Mouse (Mus musculus) splenic B cell, adult 2 months (primary cell): ENCODE results near the gene Rps15.
"Not testable (repeated sequence)": the region's sequence is repeated elsewhere in the genome, so short reads cannot be mapped to it uniquely, and the experiment has no call there.

Experiments used
- DNase-seq: peaks from one replicate; pipeline ENCODE4 v3.0.0-alpha.2; 2011; ENCODE audit warnings: low read depth, low spot score
- H3K27me3 ChIP-seq: 2 replicates; pipeline ENCODE4 v1.6.1; 2012; ENCODE audit warnings: mild to moderate bottlenecking, low read length, moderate library complexity, mixed read lengths; ENCODE audit not compliant: control insufficient read depth, poor library complexity, insufficient read depth, severe bottlenecking
- H3K36me3 ChIP-seq: 2 replicates; pipeline ENCODE4 v1.6.1; 2012; ENCODE audit warnings: mild to moderate bottlenecking, low read length, moderate library complexity, mixed read lengths; ENCODE audit not compliant: control insufficient read depth, poor library complexity, insufficient read depth, severe bottlenecking

Rps15 gene

GRCm38 (mm10) chr10:80292251-80293146 is at the start of gene Rps15:
TSS of gene Rps15 (plus strand) at chr10:80292453.
- peak; percentile 98 for DNase-seq
- Histone ChIP-seq H3K36me3 (peaks cover 10% of the 10 kb centered on the region), H3K27me3 (no peaks in the 10 kb centered on the region)

GRCm38 (mm10) chr10:80242607-80243006 is 49.6 kb upstream of the Rps15 start:
- no peak for DNase-seq
- Histone ChIP-seq H3K27me3 (no peaks in the 10 kb centered on the region), H3K36me3 (peaks cover under 1% of the 10 kb centered on the region; the same call in 1 of the 2 replicates)

GRCm38 (mm10) chr10:80244791-80245399 is 47.4 kb upstream of the Rps15 start:
- H3K27me3 ChIP-seq: no peaks in the 10 kb centered on the region
- DNase-seq: peak; percentile 81

GRCm38 (mm10) chr10:80245600-80245999 is 46.7 kb upstream of the Rps15 start:
- Histone ChIP-seq H3K27me3 (no peaks in the 10 kb centered on the region), H3K36me3 (no peaks in the 10 kb centered on the region; the same call in 1 of the 2 replicates)
- peak; percentile 86 for DNase-seq

More at GRCm38 (mm10) chr10:80244791-80245399, 47.4 kb upstream of the Rps15 start:
- H3K36me3 ChIP-seq: no peaks in the 10 kb centered on the region; the same call in 1 of the 2 replicates

GRCm38 (mm10) chr10:80247849-80248248 is 44.4 kb upstream of the Rps15 start:
- no peaks in the 10 kb centered on the region; the same call in 1 of the 2 replicates for H3K36me3 ChIP-seq
- no peaks in the 10 kb centered on the region for H3K27me3 ChIP-seq
- peak; percentile 33 for DNase-seq

GRCm38 (mm10) chr10:80248437-80248836 is 43.8 kb upstream of the Rps15 start:
- H3K27me3 ChIP-seq, H3K36me3 ChIP-seq, DNase-seq: not testable (repeated sequence)

- Histone ChIP-seq H3K27me3 (no peaks in the 10 kb centered on the region), H3K36me3 (no peaks in the 10 kb centered on the region; the same call in 1 of the 2 replicates)
- DNase-seq: peak; percentile 98
Observed at GRCm38 (mm10) chr10:80248971-80249640, 43.1 kb upstream of the Rps15 start, which contains the start of gene Ndufs7. TSS of gene Ndufs7 (plus strand) at chr10:80249121.

- no peaks in the 10 kb centered on the region for H3K27me3 ChIP-seq
- no peaks in the 10 kb centered on the region; the same call in 1 of the 2 replicates for H3K36me3 ChIP-seq
- no peak for DNase-seq
Observed at GRCm38 (mm10) chr10:80250059-80250458, 42.2 kb upstream of the Rps15 start.

GRCm38 (mm10) chr10:80250573-80250972 is 41.7 kb upstream of the Rps15 start:
- H3K36me3 ChIP-seq: peaks cover 2% of the 10 kb centered on the region
- H3K27me3 ChIP-seq: no peaks in the 10 kb centered on the region
- DNase-seq: no peak

- DNase-seq: no peak
- peaks cover 3% of the 10 kb centered on the region for H3K36me3 ChIP-seq
Observed at GRCm38 (mm10) chr10:80252011-80252410, 40.2 kb upstream of the Rps15 start.

GRCm38 (mm10) chr10:80252493-80253274 is 39.6 kb upstream of the Rps15 start:
- Histone ChIP-seq H3K36me3 (peaks cover 4% of the 10 kb centered on the region), H3K27me3 (no peaks in the 10 kb centered on the region)
- DNase-seq: no peak

More at GRCm38 (mm10) chr10:80252011-80252410, 40.2 kb upstream of the Rps15 start:
- H3K27me3 ChIP-seq: no peaks in the 10 kb centered on the region

- peaks cover 4% of the 10 kb centered on the region for H3K36me3 ChIP-seq
- H3K27me3 ChIP-seq: no peaks in the 10 kb centered on the region
- no peak for DNase-seq
Observed at GRCm38 (mm10) chr10:80253551-80253950, 38.7 kb upstream of the Rps15 start.

GRCm38 (mm10) chr10:80254331-80255297 is 37.6 kb upstream of the Rps15 start:
- no peak for DNase-seq
- H3K36me3 ChIP-seq: peaks cover 4% of the 10 kb centered on the region
- H3K27me3 ChIP-seq: no peaks in the 10 kb centered on the region
